In genomic region chr7:37832322-37832721, GRCm38 (mm10) we compare ENCODE assay signal across 17 mouse cellular contexts. TPM values are rescaled to one million over a fixed set of nuclear protein-coding genes. Genes with fewer than 3 reads are reported as not detected.
DNase-seq lines count a peak whose midpoint lies in the region; ATAC-seq and TF ChIP-seq lines count a peak whose summit lies in the region.
"Had no signal": no experiment of that assay in that cellular context is flagged by ENCODE, and none has a peak within 500 bp of the region (broad histone marks: within the 10 kb centered on the region; RNA-seq: fewer than 3 reads in every experiment).

No protein-coding gene starts in this region.

- no peak overlapping the region for H3K27ac ChIP-seq in limb, embryonic 11.5 days (replicated peaks; ENCODE audit: low read depth, low read length)
- no peak overlapping the region for H3K27ac ChIP-seq in limb, embryonic 10.5 days
- no peak overlapping the region for H3K27ac ChIP-seq in forebrain, postnatal 0 days (ENCODE audit: low read depth, low read length)
- no peak overlapping the region for H3K27ac ChIP-seq in midbrain, embryonic 16.5 days (ENCODE audit: low read length)
- H3K27ac ChIP-seq: gastrocnemius, adult 2 months; intestine, embryonic 15.5 days; left cerebral cortex, adult 2 months had no signal

- H3K36me3 ChIP-seq in limb, embryonic 11.5 days (ENCODE audit: control insufficient read depth, insufficient read depth, low read length) = no peaks in the 10 kb centered on the region
- H3K36me3 ChIP-seq in limb, embryonic 10.5 days = no peaks in the 10 kb centered on the region
- H3K36me3 ChIP-seq in forebrain, postnatal 0 days (ENCODE audit: insufficient read depth) = no peaks in the 10 kb centered on the region
- H3K36me3 ChIP-seq in midbrain, embryonic 16.5 days (ENCODE audit: control insufficient read depth, insufficient read depth, low read length) = no peaks in the 10 kb centered on the region
- H3K36me3 ChIP-seq: intestine, embryonic 15.5 days had no signal

- no peak for TF ChIP-seq CTCF in forebrain, postnatal 0 days (IDR thresholded peaks at IDR 0.05; ENCODE audit: low read depth)

- peak; percentile 60 for DNase-seq in cerebellum, postnatal 14 days
- DNase-seq in cerebellum, adult 11-12 months = no peak
- no peak for DNase-seq in limb, embryonic 11.5 days (ENCODE audit: low spot score)
- DNase-seq in limb, embryonic 10.5 days (ENCODE audit: low spot score) = no peak
- DNase-seq in forebrain, postnatal 0 days = no peak
- DNase-seq in liver = no peak
- DNase-seq in urinary bladder, postnatal 10 days (ENCODE audit: low spot score) = no peak
- DNase-seq: B cell, adult 2 months; gastrocnemius, adult 2 months; heart, postnatal 14 days; lung, embryonic 14.5 days; right cerebral cortex, postnatal 4 days; thymus, adult 18-20 months had no signal

- no peak overlapping the region for H3K9ac ChIP-seq in limb, embryonic 11.5 days (ENCODE audit: low read length)
- H3K9ac ChIP-seq in forebrain, postnatal 0 days = no peak overlapping the region
- no peak overlapping the region for H3K9ac ChIP-seq in midbrain, embryonic 16.5 days (ENCODE audit: low read depth, low read length)
- H3K9ac ChIP-seq: intestine, embryonic 15.5 days; lung, embryonic 14.5 days had no signal

- no peak overlapping the region for H3K4me3 ChIP-seq in limb, embryonic 11.5 days (ENCODE audit: low read depth, low read length)
- H3K4me3 ChIP-seq in limb, embryonic 10.5 days = no peak overlapping the region
- no peak overlapping the region for H3K4me3 ChIP-seq in forebrain, postnatal 0 days (ENCODE audit: low read depth, low read length)
- H3K4me3 ChIP-seq in midbrain, embryonic 16.5 days (ENCODE audit: low read depth, low read length) = no peak overlapping the region
- H3K4me3 ChIP-seq: gastrocnemius, adult 2 months; intestine, embryonic 15.5 days; left cerebral cortex, adult 2 months had no signal

- no peaks in the 10 kb centered on the region for H3K27me3 ChIP-seq in limb, embryonic 11.5 days (ENCODE audit: control insufficient read depth, insufficient read depth, low read length)
- H3K27me3 ChIP-seq in limb, embryonic 10.5 days (ENCODE audit: low read depth, poor library complexity, severe bottlenecking) = no peaks in the 10 kb centered on the region
- no peaks in the 10 kb centered on the region for H3K27me3 ChIP-seq in forebrain, postnatal 0 days (ENCODE audit: insufficient read depth, low read length)
- H3K27me3 ChIP-seq in midbrain, embryonic 16.5 days (ENCODE audit: control insufficient read depth, insufficient read depth, low read depth, low read length) = no peaks in the 10 kb centered on the region
- H3K27me3 ChIP-seq: intestine, embryonic 15.5 days had no signal

- H3K9me3 ChIP-seq in limb, embryonic 11.5 days (ENCODE audit: control insufficient read depth, low read length) = no peaks in the 10 kb centered on the region
- H3K9me3 ChIP-seq in limb, embryonic 10.5 days (replicated peaks) = no peaks in the 10 kb centered on the region
- no peaks in the 10 kb centered on the region for H3K9me3 ChIP-seq in forebrain, postnatal 0 days (ENCODE audit: low read length)
- no peaks in the 10 kb centered on the region for H3K9me3 ChIP-seq in midbrain, embryonic 16.5 days (replicated peaks; ENCODE audit: control insufficient read depth, low read length, poor library complexity, severe bottlenecking)
- H3K9me3 ChIP-seq: intestine, embryonic 15.5 days had no signal

- no peak overlapping the region for H3K4me2 ChIP-seq in limb, embryonic 11.5 days (ENCODE audit: low read depth, severe bottlenecking)
- H3K4me2 ChIP-seq in forebrain, postnatal 0 days (ENCODE audit: low read depth) = no peak overlapping the region
- no peak overlapping the region for H3K4me2 ChIP-seq in midbrain, embryonic 16.5 days (ENCODE audit: low read length)
- H3K4me2 ChIP-seq: intestine, embryonic 15.5 days; lung, embryonic 14.5 days had no signal

- H3K4me1 ChIP-seq in limb, embryonic 11.5 days (ENCODE audit: control insufficient read depth, insufficient read depth, low read length) = no peaks in the 10 kb centered on the region
- H3K4me1 ChIP-seq in limb, embryonic 10.5 days = peaks cover 3% of the 10 kb centered on the region; the same call in 1 of the 2 replicates
- H3K4me1 ChIP-seq in forebrain, postnatal 0 days (ENCODE audit: insufficient read depth) = no peaks in the 10 kb centered on the region
- H3K4me1 ChIP-seq in midbrain, embryonic 16.5 days (ENCODE audit: control insufficient read depth, insufficient read depth, low read length) = 0 out of 2 replicates have a peak, but pooled peaks cover 3% of the 10 kb centered on the region
- H3K4me1 ChIP-seq: intestine, embryonic 15.5 days had no signal

- 0 out of 2 replicates have a peak, but pooled peaks have one; percentile 17 for ATAC-seq in limb, embryonic 11.5 days (ENCODE audit: insufficient number of reproducible peaks, low FRiP score, low TSS enrichment, low read depth)
- ATAC-seq in forebrain, postnatal 0 days = peak; percentile 34; the same call in 1 of the 2 replicates
- 0 out of 2 replicates have a peak, but pooled peaks have one; percentile 45 for ATAC-seq in midbrain, embryonic 16.5 days
- ATAC-seq: intestine, embryonic 15.5 days had no signal

- WGBS in limb, embryonic 11.5 days = 65% methylated on average over 4 of the region's 4 CpGs
- WGBS in limb, embryonic 10.5 days = 77% methylated on average over 4 of the region's 4 CpGs
- 30% methylated on average over 4 of the region's 4 CpGs for WGBS in forebrain, postnatal 0 days
- 32% methylated on average over 4 of the region's 4 CpGs for WGBS in midbrain, embryonic 16.5 days

RNA-seq across cellular contexts. Expression of gene Zfp536, which starts 58.9 kb away (rescaled TPM):
- 1.9 and 2.6 TPM in 2 replicates for polyA plus RNA-seq in limb, embryonic 11.5 days (2014; fragmentation: Nextera tagmentation; extraction: Ambion mirVana)
- polyA plus RNA-seq in limb, embryonic 10.5 days (2016; fragmentation: Nextera tagmentation; extraction: Ambion mirVana) = 1.3 and 1.8 TPM in 2 replicates
- total RNA-seq in forebrain, postnatal 0 days (2014; rRNA removed) = 24.3 and 34.9 TPM in 2 replicates
- polyA plus RNA-seq in forebrain, postnatal 0 days (2015; fragmentation: Nextera tagmentation; extraction: Ambion mirVana) = 8.1 and 17.0 TPM in 2 replicates
- polyA plus RNA-seq in midbrain, embryonic 16.5 days (2015; fragmentation: Nextera tagmentation; extraction: Ambion mirVana) = 24.4 and 30.5 TPM in 2 replicates
- total RNA-seq: liver, adult 2 months had no signal
- polyA plus RNA-seq: liver, adult 2 months had no signal

Comparison
In these comparisons a context has a peak if more than half of its experiments do, and no peak if none do; other contexts are left out.
1. DNase-seq: peak in cerebellum, postnatal 14 days (2 of 2); none in cerebellum, adult 11-12 months (single experiment), limb, embryonic 11.5 days (single experiment), limb, embryonic 10.5 days (single experiment), forebrain, postnatal 0 days (single experiment), liver (single experiment) and urinary bladder, postnatal 10 days (single experiment).
2. Peak in every context shown above with its lines, with median percentiles within 50 percentile points of each other: ATAC-seq.